Mouse (Mus musculus) T-helper 1 cell (primary cell): ENCODE data around the gene Slc16a13.

Source experiments
- in situ Hi-C: fragments of 300-600 bp; cut with MboI, MseI; formaldehyde crosslinking; loops from one replicate; pipeline ENCODE4 v1.15.1; 2025; ENCODE audit warnings: high pct_unique_total_duplicates

Gene Slc16a13

DNA sequence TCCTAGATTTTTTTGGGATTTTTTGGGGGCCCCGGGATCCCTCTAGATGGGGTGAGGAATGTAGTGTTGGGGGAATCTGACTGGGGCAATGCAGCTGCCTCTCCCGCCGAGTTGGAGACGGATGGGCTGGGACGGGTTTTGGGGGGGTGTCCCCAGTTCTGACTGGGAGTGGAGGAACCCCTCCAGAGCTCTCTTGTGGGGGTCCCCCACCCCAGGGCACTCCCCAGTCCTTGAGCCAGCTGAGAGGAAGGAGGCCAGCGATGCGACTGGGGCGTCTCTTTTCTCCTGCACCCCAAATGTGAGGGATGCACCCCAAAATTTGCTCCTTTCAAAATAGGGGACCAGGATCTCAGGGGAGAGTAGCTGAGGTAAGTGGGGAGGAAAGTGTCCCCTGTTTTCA is 12.2 kb upstream of the Slc16a13 start:
- in situ Hi-C loops, result loop anchor here (5.0 to 25.0 kb wide), 2 partner anchors 84 to 1121 kb away; partner anchors contain the start of genes 9130213A22Rik and Hes7

DNA sequence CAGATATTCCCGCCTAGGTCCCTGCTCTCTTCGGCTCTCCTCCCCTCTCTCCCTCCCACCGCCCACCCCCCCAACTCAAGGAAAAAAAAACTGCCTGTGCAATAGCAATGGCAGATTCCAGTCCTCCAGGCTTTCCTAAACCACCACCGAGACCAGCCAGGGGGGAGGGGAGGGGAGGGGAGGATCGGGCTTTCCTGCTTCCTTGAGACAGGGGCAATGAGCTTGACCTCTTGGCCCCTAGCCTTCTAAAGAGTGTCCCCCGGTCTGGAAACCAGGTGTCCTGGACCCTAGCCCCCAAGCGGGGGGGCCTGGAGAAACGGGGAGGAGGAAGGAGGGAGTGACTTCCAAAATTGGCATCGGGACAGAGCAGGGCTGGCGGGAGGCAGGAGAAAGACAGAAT is 11.7 kb upstream of the Slc16a13 start:
- in situ Hi-C loops, result loop anchor here (5.0 to 25.0 kb wide), 2 partner anchors 85 to 1120 kb away; partner anchors contain the start of genes 9130213A22Rik and Hes7

DNA sequence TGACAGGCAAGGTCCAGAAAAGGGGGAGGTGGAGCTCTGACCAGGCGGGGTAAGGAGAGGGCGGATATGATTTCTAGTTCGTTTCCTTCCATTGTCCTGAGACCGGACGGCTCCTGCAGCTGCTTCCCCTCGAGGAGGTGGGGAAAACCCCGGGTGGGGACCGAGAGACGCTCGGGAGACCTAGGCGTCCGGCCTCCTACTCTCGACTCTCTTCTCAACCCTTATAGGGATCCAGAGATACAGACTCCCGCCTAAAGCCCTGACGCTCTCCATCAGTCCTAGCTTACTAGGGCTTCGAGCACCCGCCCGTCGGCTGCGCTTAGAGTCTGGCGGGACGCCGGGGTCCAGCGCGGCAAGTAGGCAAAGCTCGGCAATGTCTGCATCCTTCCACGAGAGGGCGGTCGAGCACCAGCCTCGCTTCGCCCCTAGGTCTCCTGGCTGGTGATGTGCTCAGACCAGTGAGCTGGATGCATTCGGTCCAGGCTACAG is 9.4 kb upstream of the Slc16a13 start:
- in situ Hi-C loops, result loop anchor here (5.0 to 25.0 kb wide), 2 partner anchors 87 to 1118 kb away; partner anchors contain the start of genes 9130213A22Rik and Hes7

DNA sequence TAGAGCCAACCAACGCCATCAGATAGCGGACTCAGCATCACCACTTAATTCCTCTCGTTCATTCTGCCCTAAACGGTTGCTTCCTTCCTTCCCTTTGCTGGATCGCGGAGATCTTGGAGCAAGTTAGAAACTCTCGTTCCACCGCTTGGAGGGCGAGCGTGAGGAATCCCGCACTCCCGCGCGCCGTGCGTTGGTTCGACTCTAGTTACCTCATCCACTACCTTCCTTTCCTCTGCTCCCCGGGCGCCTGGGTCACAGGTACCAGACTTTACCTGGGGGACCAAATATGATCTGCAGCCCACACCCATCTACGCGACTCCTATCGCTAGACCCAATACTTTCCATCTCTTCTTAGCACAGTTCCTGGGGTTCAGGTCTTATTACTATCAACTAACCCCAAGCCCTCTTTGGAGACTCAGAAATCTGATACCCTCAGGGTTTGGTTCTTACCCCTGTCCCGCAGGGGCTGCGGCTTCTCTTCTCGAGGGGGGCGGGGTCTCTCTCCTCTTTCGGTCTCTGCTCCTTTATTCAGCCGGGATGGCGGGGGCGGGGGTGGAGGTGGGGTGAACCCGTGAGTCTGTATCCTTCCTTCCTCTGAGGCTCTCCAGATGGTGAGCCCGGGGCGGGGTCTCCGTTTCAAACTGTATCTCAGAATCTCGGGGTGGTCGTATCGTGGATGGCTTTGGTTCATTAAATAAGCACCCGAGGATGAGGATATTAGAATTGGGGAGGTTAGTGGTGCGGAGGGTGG is 8.6 kb upstream of the Slc16a13 start, which contains the start of gene Bcl6b:
Gene Bcl6b, minus strand, starts transcription at position 539 of the 751 bp plus-strand sequence.
- in situ Hi-C loops, result loop anchor here (5.0 to 25.0 kb wide), 2 partner anchors 88 to 1117 kb away; partner anchors contain the start of genes 9130213A22Rik and Hes7

DNA sequence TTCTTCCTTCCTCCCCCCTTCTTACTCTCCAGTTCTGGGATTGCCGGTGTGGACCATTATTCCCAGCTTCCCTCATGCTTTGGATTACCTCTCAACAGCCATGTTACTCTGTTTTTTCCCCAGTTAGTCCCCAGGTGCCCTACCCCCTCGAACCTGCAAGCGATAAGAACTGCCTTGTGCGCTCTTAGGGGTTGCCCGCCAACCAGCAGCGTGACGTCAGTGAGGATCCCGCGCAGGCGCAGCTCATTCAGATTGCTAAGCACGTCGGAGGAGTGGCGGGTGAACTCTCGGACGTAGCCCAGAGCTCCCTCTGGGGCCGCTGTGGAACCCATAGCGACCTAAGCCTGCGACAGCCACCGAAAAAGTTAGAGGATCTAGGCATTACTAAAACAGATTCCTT is 8.0 kb upstream of the Slc16a13 start:
- in situ Hi-C loops, result loop anchor here (25.0 kb wide), 1 partner anchor 1117 kb away; the partner anchor contains the start of genes 9130213A22Rik and Hes7

DNA sequence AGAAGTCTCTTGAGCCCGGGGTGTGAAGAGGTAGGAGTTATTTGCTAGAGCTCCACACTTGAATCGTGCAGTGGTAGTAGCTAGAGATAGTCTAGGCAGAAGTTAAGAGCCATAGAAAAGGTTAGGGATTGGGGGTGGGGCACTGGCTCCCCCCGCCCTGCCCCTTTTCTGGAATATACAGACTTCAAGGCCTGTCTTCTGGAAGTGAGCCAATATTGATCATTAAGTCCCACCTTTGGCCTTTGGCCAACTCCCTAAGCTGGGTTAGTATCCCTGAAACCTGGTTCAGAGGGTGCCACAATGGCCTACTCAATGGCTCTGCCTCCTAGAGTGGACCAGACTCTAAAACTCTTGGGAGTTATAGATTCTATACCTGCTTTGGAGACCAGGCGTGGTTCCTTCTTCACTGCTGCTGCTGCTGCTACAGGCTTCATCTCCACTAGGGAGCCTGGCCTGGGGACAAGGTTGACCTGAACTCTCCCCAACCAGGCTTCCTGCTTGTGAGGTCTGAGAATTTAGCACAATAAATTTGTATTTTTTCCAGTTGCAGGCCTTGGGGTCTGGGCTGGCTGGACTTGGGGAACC is 6.9 kb upstream of the Slc16a13 start:
- in situ Hi-C loops, result loop anchor here (25.0 kb wide), 1 partner anchor 1115 kb away; the partner anchor contains the start of genes 9130213A22Rik and Hes7

DNA sequence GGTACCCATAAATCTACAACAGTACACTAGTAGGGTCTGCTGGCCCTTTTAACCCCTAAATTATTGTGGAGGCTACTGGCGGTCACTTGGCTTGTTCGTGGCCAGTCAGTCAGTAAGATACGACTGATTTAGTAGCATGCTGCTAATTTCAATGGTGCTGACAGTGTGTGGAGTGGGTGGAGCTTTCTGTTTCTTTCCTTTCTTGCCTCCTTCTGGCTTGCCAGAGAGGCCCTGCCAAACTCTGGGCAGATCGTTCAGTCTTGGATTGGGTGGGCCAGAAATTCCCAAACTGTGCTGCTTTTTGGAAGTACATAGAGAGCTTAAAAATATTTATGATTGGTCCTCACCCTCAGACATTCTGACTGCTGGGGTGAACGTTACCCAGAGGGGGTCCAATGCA is 6.3 kb upstream of the Slc16a13 start:
- in situ Hi-C loops, result loop anchor here (25.0 kb wide), 1 partner anchor 1115 kb away; the partner anchor contains the start of genes 9130213A22Rik and Hes7

DNA sequence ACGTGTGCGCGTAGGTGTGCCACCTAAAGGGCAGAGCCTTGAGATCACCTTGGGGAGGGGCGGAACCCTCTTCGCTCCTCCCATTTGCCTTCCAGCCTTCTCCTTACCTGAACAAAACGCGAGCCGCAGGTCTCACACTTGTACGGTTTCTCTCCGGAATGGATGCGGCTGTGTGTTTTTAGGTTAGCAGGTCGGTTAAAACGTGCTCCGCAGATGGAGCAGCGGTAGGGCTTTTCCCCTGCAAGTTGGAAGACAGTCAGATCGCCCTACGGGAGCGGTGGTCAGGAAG is 5.7 kb upstream of the Slc16a13 start:
- in situ Hi-C loops, result loop anchor here (25.0 kb wide), 1 partner anchor 1114 kb away; the partner anchor contains the start of genes 9130213A22Rik and Hes7

DNA sequence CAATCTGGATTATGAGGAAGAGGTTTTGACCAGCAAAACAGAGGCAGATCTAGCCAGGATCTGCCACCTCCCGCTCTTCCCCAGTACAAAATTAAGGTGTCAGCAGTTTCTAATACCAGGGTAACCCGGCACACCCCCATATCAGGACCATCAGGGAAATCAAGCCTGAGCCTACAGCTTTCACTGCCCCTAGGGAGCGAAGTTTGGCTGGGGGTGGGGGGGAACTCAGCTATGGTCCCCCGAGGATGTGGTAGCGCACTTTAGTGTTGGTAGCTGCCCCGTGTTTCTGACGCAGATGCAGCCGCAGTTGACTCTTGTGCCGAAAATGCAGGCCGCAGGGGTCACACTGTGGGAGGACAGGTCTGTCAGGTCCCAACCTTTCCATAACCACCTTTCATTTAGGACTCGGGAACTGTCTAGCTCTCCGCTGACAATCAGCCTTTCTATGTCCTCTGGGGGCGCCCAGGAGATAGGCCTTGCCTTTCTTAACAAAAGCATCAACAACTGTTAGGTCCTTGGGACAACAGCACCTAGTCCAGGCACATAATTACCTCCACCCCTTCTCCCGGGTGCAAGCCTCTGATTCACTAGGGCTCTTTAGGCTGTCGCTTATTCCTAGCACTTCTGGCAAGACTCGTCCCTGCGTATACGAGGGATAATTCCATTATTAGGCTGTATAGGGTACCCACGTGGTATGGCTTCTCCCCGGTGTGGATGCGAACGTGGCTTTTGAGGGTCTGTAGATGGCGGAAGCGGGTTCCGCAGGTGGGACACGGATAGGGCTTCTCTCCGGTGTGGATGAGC is 5.1 kb upstream of the Slc16a13 start:
- in situ Hi-C loops, result loop anchor here (25.0 kb wide), 1 partner anchor 1114 kb away; the partner anchor contains the start of genes 9130213A22Rik and Hes7

DNA sequence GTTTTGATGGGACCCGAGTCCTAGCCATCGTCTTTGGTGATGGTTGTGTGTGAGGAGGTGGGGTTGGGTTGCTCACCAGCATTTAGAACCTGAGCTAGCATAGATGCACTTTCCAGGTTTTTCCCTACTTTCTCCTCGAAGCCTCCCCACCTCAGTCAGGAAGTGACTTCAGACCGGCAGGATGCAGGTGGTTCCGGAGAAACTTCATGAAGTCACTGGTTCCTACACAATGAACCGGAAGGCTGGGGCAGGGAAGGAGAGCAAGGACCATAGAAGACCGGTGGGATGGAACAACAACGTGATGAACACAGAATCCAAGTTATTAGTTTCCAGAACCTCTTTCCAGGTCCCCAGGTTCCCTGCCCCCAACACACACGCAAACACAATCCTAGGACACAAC is 2.9 kb upstream of the Slc16a13 start:
- in situ Hi-C loops, result no loop called here

DNA sequence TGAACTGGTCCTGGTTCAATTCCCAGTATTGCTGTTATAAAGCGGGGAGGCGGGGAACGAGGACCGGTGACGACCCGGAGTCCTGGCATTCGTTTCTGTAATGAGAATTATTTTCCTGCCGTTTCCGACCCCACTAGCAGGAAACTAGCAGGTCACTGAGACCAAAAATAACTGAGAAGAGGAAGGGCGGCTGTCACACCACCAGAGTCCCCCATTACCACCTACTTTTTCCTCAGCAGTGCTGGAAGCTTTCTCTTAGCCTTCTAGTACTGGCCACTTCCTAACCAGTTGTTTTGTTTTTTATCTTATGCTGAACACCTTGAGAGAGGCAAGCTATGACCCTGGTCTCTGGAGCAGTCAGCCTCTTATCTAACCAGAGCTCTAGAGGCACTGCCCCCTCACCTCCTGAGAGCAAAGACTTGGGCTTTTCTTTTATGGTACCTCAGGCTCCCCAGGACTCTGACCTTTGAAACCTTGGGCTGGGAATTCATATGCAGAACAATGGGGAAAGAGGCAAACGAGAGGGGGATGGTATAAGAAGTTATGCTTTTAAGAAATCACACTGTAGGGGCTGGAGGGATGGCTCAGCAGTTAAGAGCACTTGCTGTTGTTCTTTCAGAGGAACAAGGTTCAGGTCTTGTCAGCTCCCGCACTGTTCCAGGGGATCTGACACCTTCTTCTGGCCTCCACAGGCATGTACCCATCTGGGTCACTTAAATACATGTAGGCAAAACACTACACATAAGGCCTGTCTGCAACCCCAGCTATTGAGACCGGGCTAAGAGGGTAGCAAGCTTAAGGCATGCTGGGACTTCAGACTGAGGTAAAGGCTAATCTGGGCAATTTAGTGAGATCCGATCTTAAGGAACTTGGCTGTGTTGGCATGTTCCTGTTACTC is 988 bp upstream of the Slc16a13 start:
- in situ Hi-C loops, result no loop called here

DNA sequence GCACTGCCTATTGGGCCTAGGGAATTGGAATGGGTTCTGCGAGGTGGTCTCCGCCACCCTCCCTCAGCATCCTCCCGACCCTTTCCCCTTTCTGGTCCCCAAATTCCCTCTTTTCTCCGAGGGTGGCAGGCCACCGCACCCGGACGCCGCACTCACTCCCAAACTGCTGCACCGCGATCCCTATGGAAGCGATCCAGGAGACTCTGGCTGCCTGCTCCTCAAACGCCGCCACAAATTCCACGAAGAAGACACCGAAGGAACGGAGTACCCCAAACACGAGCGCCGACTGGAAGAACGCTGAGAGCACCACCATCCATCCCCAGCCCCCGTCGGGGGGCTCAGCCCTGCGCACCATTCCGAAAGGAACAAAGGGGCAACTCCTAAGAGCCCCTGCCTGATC is 541 bp downstream of the Slc16a13 start:
- in situ Hi-C loops, result no loop called here

DNA sequence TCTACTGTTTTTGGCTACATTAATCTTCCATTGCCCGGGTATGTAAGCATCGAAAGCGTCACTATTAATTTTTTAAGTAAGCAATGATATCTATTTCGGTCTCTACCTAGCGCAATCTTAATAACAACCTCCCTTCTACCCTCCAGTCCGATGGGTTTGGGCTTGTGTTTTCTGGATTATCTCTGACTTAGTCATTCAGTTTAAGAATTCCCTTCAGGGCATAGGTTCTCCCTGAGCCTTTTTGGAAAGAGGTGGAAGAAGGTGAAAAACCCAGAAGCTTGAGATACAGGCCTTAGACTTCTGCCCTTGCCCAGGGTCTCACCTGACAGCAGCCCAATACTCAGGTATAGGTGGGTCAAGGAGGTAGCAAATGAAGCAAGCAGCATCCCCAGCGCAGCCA is 991 bp downstream of the Slc16a13 start:
- in situ Hi-C loops, result no loop called here

DNA sequence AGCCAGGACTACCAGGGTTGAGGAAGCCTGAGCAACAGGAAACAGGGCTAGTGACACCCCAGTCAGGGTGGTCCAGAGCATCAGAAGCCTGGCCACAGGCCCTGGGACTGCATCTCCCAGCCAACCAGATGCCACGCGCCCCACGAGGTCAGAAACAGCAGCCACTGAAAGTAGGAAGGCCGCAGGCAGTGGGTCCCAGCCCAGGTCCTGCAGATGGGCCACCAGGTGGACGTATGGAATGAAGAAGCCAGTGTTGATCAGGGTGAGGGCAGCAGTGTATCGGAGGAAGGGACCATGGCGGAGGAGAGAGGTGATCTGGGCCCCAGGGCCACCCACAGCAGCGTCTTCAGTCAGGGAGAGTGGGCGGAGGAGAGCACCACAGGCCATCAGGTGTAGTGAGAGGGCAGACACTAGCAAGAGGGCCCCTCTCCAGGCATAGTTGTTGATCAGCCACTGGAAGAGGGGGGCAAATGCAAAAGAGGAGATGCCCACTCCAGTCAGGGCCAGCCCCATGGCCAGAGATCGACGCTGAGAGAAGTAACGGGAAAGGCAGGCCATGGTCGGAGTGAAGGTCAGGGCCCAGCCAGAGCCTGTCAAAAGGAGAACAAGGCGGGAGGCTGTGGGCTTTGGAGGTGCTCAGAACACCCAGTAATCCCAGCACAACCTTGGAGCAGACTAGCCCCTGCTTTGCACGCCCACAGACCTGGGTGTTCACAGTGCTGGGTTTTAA is 2.0 kb downstream of the Slc16a13 start:
- in situ Hi-C loops, result no loop called here

DNA sequence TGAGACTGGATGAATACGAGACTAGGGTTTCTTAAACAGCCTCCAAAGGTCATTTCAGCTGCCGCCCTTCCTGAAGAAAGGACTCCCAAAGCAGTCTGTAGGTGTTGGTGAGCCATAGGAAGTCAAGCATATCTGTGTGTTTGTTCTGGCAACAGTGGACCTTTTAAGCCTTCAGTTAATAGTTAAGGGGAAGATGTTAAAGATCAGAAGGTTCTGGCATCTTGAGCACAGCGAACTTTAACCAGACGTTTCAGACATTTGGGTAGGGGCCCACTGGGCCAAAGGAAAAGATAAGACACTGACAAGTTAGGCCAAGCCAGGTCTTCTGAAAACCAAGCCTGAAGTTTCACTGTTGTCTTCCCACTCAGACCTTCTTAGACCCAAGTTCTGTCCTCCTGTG is 2.8 kb downstream of the Slc16a13 start:
- in situ Hi-C loops, result no loop called here

DNA sequence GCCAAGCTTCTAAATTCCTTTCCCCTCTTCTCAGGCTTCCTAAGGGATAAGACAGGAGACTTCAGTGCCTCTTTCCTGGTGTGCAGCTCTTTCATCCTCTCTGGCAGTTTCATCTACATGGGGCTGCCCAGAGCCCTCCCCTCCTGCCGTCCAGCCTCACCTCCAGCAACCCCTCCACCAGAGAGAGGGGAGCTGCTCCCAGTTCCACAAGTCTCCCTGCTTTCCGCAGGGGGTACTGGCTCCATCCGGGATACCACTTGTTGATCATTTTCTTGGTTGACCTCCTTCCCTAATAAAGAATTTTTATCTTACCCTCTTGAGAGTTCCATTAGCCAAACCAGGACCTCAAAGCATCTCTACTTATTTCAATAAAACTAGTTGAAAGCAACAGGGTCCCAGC is 4.8 kb downstream of the Slc16a13 start:
- in situ Hi-C loops, result no loop called here

DNA sequence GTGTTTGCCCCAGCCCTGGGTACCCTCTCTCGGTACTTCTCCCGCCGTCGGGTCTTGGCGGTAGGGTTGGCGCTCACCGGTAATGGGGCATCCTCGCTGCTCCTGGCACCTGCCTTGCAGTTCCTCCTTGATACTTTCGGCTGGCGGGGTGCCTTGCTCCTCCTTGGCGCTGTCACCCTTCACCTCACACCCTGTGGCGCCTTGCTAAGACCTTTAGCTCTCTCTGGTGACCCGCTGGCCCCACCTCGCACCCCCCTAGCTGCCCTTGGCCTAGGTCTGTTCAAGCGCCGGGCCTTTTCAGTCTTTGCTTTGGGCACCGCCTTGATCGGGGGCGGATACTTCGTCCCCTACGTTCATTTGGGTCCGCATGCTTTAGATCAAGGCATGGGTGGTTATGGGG is 5.6 kb downstream of the Slc16a13 start:
- in situ Hi-C loops, result no loop called here

DNA sequence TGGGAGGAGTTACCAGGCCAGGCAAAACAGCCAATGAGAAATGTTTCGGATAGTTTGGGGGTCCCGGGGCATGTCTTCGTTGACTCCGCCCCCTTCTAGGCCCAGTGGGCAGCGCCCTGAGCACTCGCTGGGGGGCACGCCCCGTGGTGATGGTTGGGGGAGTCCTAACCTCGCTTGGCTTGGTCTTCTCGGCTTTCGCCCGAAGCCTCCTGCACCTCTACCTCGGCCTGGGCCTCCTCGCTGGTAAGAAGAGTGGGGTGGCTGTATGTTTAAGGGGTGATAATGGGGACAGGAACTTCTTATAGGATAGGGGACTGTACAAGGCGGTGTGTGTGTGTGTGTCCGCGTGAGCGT is 6.0 kb downstream of the Slc16a13 start:
- in situ Hi-C loops, result no loop called here

DNA sequence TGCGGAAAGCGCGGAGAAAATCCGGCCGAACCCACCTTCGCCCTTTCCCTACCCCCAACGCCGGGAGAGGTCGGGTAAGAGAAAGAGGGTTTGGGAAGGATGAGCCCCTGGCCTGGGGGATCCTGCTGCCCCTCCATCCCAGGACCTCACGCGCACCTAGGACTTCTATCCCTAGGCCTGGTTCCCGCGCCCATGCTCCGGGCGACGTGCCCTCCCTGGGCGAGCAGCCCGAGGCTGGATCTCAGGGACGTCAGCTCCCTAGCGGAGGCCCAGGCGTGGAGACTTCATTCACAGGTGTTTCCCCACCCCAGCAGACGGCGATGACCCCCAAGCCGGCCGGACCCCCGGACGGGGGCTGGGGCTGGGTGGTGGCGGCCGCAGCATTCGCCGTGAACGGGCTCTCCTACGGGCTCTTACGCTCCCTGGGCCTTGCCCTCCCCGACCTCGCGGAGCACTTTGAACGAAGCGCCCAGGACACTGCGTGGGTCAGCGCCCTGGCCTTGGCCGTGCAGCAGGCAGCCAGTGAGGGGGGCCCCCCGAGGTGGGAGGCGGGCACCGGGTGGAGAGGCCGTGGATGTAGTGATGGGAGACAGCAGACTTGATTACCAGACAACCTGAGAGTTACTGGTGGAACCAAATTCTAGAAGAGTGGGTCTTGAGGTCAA is 6.5 kb downstream of the Slc16a13 start:
- in situ Hi-C loops, result no loop called here

DNA sequence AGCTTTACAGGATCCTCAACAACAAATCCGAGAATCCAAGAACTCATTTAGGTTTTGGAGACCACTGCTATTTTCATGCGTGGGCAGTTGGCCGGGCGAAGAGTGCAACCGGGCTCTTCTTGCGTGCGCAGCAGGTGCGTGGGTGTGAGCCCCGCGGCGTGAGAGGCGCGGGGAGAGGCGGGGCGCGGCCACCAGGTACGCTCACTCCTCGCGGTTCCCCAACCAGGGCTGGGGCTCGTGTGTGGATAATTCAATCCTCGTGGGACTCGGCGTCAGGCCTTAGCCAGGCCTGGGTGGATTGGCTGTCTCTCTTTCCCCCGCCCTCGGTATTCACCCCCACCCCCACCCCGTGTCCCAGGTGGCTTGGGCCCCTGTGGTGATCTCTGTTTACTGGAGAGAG is 7.1 kb downstream of the Slc16a13 start:
- in situ Hi-C loops, result no loop called here
